Mouse (Mus musculus) olfactory bulb, adult 2 months (tissue): ENCODE results near the gene Dnmt1.

Source experiments
- CTCF ChIP-seq: fragments of 200-500 bp; IDR thresholded peaks from 2 replicates; pipeline ENCODE4 v1.5.1; 2012; ENCODE audit warnings: low read depth, mild to moderate bottlenecking, low read length, moderate library complexity; ENCODE audit not compliant: insufficient read depth
- POLR2A ChIP-seq: fragments of 200-500 bp; IDR thresholded peaks from 2 replicates; pipeline ENCODE4 v1.6.1; 2012; ENCODE audit warnings: mild to moderate bottlenecking, low read depth, low read length, moderate library complexity; ENCODE audit not compliant: insufficient read depth

GRCm38 (mm10) chr9:20901466-20902173, 58.1 kb downstream of the Dnmt1 start:
- no peak for TF ChIP-seq CTCF
- TF ChIP-seq POLR2A = no peak
